Mouse (Mus musculus) megakaryocyte, embryonic 14.5 days (primary cell): ENCODE results near the gene Etv4.

Experiments used
- FLI1 ChIP-seq: IDR thresholded peaks from 2 replicates; pipeline ENCODE4 v1.6.1; 2012; ENCODE audit warnings: low read length, inconsistent platforms, mixed read lengths
- GATA1 ChIP-seq: IDR thresholded peaks from 3 replicates; pipeline ENCODE4 v1.6.1; 2012; ENCODE audit warnings: mixed read lengths, low read length, inconsistent platforms, borderline replicate concordance

- TF ChIP-seq GATA1, result no peak
- TF ChIP-seq FLI1, result no peak
Observed at GRCm38 (mm10) chr11:101797355-101797754, 12.2 kb upstream of the Etv4 start.
